Mouse (Mus musculus) lung, postnatal 4 days (tissue): ENCODE measurements around the gene Pitpnm1.
A peak's percentile ranks its signal among the peaks of the same experiment; 100 is the strongest.

Experiments used
- DNase-seq, 2 experiments: peaks; one replicate each; pipeline ENCODE4 v3.0.0; 2021

Pitpnm1 gene

DNA sequence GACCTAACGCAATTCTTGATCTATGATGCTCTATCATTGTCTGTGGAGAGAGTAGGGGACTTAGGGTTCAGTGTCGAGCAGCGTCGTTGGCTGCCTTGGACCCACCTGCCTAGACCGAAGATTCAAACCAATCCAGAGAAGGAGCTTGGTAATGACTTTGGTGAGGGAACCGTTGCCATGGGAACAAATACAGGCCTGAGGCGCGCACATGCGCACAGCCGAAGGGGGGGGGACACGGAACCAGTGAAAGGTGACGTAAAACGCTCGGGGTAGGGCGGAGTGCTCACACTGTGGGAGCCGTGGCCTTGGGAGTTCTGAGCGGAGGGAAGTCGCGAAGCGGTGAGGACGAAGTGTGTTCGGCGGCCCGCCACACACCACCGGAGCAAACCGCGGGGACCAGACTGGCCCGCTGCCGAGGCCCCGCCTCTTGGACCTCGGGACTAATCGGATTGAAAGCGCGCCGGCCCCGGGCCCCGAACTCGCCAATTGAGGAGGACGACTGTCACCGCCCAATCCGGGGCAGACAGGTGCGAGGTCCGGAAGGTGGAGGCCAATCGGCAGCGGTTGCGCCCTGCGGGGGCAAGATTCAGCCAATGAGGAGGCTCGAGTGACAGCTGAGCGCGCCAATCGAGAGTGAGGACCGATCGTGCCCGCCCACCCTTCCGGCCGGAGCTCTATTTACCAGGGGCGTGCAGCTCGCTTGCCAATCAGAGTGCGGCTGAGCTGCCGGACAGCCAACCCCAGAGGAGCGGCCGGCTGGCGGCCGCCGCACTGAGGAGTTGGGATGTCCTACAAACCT, 3.0 kb upstream of the Pitpnm1 start, which contains the start of gene Cdk2ap2:
Gene Cdk2ap2 (plus strand): TSS at position 541 of the 799 bp plus-strand sequence.
- peak; percentile 99 to 100 for DNase-seq

DNA sequence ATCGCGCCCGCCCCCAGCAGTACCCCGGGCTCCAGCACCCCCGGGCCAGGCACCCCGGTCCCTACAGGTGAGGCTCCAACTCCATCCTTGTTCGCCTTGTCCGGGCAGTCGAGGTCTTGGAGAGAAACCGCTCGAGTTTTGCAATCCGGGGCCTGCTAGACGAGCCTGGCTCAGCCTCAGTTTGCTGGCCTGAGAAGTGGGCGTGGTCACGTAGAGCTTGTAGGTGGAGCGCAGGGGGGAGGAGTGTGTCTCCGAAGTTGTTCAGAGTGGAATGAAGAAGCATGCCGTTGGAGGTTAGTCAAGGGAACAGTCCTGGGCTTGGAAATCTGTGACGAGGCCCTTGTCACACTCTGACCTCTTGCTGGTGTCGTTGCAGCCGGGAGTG, 2.4 kb upstream of the Pitpnm1 start:
- peak in 1 of 2 experiments; percentile 87 for DNase-seq

DNA sequence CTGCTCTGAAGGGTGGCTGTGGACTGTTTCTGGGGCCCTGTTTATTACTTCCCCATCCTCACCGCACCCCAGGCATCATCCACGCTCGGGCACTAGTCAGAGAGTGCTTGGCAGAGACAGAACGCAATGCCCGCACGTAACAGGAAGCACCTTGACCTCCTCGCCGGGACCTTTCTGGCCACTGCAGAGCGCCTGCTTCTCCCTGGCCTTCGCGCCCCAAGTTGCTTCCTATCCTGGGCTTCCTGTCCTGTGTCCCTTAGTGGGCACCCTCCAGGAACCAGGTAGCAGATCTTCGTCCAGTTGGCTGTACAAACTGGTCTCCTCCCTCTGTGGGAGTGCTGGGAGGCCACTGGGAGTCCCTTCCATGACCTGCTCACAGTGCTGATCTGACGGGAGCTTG, 1.4 kb upstream of the Pitpnm1 start:
- DNase-seq, result peak; percentile 34 to 50

DNA sequence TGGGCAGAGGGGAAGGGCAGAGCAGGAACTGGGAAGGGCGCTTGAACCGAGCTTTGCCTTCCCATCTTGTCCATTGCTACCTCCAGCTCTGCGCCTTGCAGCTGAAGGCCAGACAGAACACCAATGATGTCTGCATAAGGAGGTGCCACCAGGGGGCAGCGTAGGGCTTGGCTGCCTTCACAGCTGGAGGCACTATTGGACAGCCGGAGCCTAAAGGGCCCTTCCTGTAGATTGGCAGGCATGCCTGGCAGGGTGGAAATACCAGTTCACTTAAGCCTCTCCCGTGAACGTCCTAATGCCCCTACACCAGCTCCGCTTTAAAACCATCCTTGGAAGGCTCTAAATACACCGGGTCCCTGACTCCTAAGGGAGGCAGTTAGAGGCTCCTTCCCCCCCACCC, 742 bp upstream of the Pitpnm1 start:
- peak; percentile 94 to 96 for DNase-seq

DNA sequence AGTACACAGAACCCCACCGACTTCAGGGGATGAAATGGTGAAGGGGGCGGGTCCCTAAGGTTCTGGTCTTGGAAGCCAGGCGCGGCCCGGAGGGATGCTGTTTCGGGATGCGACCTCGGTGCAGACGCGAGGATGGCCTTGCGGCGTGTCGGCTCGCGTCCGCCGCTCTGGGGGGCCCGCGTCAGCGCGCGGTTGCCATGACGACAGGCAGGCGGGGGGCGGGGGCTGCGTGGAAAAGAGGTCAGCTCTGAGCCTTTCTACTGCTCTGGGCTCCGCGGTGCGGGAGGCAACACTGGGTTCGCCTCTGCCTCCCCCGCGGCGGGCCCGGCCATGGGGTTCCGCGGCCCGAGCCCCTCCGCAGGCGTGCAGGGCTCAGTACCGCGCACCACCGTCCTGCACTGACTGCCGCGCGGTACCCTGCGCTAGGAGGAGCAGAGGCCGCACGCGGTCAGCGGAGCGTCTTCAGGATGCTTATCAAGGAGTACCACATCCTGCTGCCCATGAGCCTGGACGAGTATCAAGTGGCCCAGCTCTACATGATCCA, 992 bp downstream of the Pitpnm1 start:
- DNase-seq, result peak; percentile 45 to 60

DNA sequence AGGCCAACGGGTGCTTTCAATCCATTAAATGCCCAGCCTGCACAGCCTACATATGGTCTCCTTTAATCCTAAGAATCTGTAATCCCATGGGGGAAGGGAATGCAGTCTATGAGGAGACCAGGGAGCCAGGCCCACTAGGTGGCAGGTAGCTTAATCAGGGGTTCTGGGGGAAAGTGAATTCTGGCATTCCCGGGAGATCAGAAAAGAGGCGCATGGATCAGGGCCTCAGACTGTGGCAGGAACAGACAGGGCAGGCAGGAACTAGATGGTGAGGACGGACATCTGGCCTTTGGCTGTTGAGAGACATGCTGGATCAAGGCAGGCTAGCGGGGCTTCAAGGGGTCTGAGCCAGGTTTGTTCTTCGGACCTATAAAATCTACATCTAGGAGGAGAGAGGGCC, 1.7 kb downstream of the Pitpnm1 start:
- DNase-seq, result no peak

DNA sequence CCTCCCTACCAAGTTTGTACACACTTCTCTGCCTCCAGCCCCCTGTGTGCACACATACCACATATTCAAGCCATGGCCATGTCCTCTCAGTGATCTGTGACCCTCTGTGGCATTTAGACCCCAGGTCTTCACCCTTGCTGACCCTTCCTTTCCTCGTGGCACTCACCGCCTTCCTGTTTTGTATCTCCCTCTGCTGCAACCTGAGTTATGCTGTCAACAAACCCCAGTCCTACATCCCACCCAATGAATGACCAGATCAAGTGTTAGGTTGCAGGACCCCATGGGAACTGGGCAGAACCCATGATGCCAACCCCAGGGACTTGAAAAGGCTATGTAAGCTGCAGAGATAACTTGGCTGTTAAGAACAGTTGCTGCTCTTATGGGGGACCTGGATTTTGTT, 2.3 kb downstream of the Pitpnm1 start:
- no peak for DNase-seq

DNA sequence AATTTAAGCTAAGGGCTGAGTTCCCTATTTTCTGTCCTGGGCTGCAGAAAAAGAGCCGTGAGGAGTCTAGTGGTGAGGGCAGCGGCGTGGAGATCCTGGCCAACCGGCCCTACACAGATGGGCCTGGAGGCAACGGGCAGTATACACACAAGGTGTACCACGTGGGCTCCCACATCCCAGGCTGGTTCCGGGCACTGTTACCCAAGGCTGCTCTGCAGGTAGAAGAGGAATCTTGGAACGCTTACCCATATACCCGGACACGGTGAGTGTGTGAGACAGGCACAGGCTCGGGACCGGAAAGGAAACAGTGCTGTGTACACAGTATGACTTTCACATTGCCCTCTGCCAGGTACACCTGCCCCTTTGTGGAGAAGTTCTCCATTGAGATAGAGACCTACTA, 2.8 kb downstream of the Pitpnm1 start:
- DNase-seq, result no peak

DNA sequence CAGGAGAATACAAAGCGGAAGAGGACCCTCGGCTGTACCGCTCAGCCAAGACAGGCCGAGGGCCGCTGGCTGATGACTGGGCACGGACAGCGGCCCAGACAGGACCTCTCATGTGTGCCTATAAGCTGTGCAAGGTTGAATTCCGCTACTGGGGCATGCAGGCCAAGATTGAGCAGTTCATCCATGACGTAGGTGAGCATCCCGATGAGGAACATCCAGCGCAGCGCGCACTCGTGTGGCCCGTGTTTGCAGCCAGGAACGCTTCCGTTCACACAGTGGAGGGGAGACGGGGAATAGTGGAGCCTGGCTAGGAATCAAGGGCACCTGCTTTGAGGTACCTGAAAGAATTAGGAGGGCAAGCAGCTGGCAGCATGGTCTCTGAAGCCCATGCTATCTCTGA, 3.5 kb downstream of the Pitpnm1 start:
- no peak for DNase-seq

DNA sequence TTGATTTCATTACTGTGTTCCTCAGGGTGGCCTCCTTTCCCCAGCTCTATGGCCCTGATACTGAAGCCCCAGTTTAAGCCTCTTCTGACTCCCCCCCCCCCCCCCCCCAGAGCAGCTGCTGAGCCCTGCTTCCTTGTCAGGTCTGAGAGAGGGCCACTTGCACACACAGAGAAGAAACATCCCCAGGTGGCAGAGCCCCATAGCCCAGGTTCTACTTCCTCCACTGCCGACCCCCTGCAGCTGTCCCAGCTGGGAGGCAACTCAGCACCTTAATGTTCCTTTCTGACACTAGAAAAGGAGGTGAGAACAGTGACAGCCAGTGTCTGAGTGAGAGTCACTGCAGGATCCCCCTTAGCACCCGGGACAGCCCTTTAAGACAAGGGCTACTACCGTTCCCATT, 4.0 kb downstream of the Pitpnm1 start:
- DNase-seq, result no peak

DNA sequence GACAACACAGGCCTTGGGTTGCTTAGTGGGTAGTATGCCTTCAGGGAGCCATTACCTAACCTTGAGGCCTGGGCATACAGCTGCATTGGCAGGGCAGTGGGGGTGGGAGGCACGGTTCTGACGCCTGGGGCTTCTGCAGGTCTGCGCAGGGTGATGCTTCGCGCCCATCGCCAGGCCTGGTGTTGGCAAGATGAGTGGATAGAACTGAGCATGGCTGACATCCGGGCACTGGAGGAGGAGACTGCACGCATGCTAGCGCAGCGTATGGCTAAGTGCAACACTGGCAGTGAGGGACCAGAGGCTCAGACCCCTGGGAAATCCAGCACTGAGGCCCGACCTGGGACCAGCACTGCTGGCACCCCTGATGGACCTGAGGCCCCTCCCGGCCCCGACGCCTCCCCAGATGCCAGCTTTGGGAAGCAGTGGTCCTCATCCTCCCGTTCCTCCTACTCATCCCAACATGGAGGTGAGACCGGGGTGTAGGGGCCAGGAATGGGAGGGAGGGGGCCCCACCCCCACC, 4.9 kb downstream of the Pitpnm1 start:
- DNase-seq, result no peak

DNA sequence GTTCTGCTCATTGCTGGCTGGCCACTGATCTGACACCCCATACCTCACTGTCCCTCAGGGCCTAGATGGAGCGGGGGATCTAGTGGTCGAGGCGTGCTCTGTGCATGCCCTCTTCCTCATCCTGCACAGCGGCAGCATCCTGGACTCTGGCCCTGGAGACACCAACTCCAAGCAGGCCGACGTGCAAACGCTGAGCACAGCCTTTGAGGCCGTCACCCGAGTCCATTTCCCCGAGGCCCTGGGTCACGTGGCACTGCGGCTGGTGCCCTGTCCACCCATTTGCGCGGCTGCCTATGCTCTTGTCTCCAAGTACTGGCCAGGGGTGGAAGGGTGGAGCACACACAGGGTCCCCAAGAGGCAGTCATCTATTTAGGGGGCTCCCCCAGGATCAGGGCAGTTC, 6.9 kb downstream of the Pitpnm1 start:
- DNase-seq, result no peak

DNA sequence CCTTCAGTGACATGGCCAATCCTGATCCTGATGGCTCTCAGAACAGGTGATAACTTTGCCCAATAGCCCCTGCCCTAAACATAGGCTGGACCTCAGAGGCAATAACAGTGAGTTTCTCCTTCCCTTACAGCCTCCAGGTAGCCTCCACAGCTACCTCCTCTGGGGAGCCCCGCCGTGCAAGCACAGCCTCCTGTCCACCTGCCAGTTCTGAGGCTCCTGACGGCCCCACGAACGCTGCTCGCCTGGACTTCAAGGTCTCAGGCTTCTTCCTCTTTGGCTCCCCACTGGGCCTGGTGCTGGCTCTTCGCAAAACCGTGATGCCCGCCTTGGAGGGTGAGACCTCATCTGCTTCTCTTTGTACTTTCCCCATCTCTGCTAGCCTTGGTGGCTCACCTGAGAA, 8.7 kb downstream of the Pitpnm1 start:
- DNase-seq, result no peak

DNA sequence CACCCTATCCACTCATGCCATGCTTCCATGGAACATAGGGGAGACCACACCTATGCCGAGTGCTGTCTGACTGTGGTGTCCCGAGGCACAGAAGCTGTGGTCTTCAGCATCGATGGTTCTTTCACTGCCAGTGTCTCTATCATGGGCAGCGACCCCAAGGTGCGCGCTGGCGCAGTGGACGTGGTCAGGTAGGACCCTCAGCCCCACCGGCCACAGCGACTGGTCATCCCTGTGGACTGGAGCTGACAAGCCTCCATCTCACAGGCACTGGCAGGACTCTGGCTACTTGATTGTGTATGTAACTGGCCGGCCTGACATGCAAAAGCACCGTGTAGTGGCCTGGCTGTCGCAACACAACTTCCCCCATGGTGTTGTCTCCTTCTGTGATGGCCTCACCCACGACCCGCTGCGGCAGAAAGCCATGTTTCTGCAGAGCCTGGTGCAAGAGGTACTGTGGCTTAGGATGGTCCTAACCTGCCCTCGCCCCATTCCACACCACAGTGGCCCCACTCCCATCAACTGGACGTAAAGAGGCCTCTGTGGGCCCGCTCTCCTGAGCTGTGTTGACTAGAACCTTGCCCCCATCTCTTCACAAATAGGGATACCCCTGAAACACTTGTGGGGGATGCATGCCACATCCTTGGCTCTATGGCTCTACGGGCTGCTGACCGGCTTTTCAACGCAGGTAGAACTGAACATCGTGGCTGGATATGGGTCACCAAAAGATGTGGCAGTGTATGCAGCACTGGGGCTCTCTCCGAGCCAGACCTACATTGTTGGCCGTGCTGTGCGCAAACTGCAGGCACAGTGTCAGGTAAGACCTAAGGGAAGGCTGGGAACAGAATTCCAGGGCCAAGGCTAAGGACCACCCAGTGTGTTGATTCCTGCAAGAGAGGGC, 12.5 kb downstream of the Pitpnm1 start:
- peak in 1 of 2 experiments; percentile 46 for DNase-seq

DNA sequence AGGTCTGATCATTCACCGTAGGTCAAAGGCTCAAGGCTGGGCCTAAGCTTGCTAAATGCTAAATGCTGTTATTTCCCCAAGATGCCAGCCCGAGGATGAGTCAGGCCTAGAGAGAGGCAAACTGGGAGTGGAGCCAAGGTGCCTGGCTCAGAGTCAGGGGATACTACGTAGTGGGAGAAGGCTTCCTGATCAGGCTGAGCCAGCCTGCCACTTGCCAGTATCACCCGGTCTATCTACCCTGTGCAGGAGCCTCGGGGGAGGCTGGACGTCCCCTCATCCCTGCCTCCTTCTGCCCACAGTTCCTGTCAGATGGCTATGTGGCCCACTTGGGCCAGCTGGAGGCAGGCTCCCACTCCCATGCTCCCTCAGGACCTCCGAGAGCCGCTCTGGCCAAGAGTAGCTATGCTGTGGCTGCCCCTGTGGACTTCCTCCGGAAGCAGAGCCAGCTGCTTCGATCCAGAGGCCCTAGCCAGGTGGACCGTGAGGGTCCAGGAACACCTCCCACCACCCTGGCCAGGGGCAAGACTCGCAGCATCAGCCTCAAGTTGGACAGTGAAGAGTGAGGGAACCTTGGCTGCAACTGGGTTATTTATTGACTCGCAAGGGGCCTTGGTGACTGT, 13.5 kb downstream of the Pitpnm1 start:
- DNase-seq, result peak; percentile 78

DNA sequence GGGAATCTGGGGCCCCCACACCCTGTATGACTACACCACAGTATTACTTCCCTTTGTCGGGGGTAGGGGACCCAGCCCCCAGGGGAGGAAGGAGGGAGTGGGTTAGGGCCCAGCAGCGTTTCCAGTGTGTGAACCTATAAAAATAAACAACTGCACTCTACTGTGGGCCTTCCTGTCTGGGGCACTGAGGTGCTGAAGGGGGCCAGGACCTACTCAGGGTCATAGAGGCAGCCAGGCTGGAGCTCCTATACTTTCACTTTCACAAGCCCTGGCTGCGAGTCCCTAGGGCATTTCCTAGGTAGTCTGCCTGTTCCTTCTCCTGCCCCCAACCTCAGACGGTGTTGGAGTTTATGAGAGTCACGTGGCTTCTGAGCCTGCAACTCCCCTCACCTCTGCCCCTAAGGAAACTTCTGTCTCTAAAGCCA, 14.0 kb downstream of the Pitpnm1 start:
- DNase-seq, result peak in 1 of 2 experiments; percentile 66

DNA sequence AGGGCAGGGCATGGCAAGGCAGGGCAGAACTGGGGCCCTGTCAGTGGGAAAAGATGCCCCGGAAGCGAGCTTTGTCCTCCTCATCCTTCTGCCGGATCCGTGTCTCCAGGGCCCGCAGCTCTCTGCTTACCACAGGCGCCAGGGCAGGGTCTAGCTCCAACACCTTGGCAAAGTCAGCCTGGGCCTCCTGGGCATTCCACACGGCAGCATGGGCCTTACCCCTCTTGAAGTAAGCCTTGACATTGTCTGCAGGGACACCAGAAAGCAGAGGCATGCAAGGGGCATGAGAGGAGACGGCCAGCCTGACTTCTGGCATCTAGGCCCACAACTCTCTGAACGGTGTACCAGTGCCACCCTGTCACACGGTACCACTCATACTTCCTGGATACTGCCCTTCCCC, 14.8 kb downstream of the Pitpnm1 start:
- DNase-seq, result no peak

DNA sequence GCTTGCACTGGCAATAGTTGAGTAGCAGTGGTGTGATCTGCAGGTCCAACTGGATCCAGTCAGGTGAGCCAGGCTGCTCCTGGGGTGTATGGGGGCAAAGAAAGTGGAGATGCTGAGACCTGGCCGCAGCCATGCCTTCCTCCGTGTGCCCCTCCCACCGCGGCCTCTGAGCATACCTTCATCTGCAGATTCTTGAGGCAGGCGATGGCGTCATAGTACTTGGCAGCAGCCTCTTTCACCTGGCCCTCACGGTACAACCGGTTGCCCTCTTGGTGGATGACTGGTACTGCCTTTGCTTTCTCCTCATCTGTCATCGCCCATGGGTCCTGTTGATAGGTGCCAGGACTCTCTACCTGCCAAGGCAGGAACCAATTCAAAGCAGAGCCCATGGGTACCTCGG, 15.3 kb downstream of the Pitpnm1 start:
- no peak for DNase-seq

DNA sequence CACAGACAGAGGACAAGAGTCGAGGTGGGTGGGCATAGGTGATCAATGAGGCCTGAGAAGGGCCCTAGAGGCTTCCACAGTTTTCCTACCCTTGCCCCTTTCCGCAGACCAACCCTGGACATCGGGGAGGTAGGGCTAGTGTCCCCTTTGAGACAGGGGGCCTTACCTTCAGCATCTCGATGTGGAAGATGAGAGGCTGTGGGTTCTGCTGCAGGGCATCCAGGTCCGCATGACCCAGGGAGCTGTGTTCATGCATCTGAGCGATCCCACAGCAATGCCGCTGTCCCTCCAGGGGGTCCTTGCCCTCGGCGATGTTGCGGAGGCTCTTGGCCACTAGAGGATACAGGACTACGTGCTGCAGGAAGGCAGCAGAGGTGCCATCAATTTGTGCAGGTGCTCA, 16.0 kb downstream of the Pitpnm1 start:
- DNase-seq, result no peak

DNA sequence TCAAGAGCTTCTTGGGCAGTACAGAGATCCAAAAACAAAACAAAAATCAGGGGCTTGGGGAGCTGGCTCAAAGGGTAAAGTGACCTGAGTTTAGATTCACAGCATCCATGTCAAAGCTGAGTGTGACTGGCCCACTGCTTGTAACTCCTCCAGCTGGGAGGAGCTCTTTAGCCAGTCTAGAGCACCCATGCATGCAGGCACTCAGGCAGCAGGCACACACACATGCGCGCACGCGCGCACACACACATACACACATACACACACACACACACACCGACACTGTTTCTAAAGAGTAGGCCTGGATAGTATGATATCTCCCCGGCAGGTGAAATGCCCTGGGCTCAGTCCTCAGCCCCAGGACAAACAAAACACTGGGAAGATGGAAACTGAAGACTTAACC, 17.2 kb downstream of the Pitpnm1 start:
- DNase-seq, result no peak

DNA sequence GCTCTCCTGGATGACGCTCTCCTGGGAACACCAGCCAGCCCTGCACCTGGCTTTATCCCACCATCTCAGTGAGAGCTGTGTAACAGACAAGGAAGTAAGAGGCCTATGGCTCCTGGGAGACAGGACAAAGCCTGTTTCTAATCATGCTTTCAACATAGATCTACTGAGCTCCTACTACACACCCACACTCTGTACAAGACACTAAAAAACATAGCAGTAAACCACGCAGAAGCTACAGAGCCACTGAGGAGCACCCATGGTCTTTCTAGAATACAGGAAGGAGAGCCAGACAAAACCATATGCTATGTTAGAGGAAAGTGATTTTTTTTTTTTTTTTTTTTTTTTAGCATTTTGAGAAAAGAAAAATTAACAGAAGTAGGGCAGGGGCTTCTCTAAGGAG, 18.6 kb downstream of the Pitpnm1 start:
- no peak for DNase-seq

DNA sequence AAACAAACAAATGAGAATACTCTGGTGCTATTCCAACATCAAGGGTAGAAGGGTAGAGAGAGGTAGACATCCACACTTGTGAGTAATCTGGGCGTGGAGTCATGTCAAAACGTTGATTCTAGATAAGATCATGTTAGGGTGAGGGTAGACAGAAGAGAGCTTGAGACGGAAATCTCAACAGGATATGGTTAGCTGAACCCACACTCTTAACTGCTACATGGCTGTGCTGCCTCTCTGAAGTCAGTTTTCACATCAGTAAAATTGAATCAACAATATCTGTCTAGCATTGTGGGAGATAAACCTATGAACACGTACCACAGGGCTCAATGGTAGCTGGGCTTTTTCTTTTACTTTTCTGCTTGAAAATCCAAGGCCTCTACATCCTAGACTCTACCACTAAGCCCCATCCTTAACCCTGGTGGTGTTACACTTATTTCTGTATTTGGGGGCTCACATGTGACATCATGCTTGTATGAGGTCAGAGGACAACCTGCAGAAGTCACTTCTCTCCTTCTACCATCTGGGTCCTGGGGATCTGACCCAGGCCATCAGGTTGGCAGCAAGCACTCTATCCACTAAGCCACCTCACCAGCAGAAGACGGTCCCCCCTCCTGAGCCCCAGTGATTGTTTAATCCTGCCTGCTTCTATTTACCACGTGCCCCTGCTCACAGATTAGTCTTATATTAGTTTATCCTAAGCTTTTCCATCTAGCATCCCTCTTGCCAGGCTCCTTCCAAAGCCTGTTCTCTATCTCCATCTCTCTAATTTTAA, 20.1 kb downstream of the Pitpnm1 start:
- no peak for DNase-seq
